Mouse (Mus musculus): ENCODE measurements around the gene Slc35f2. TPM values are rescaled to one million over a fixed set of nuclear protein-coding genes. Genes with fewer than 3 reads are reported as not detected.

Gene Slc35f2
- polyA plus RNA-seq, 1 experiment from 2014 or later = 0.68 TPM

DNA sequence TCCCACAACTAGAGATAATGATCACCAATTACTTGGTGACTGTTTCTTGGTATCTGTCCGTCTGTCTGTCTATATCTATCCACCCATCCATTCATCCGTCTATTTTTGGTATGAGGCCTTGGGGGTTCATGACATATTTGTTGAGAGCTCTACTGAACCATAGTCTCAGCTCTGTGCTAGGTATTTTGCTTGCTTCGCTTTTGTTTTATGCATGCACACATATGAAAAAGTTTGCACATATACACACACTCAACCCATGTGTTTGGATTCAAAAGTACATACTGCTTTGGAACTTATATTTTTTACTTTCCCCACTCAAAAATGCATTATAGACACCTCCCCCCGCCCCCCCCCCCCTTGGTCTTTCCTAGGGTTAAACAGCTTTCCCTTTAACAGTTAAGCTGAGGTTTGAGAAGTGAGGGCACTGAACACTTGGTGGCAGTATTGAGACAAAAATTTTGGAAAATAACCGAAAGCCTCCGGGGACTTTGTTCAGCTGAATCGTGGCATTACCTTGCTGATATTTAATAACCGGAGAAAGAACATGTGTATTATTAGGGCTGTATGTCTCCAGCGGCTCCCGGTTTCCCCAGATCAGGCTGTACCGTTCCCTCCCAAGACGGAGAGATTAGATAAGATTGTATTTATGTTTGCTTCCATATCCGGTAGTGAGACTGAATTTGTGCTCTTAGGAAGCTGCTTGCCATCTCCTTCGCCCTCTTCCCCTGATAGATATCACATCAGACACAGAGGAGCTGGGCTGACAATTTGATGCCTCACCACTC is 57.9 kb downstream of the Slc35f2 start:
- H3K36me3 ChIP-seq = no peaks in the 10 kb centered on the region
- ATAC-seq (ENCODE audit: extremely low read depth, insufficient number of reproducible peaks, low FRiP score, low TSS enrichment) = no peak
- H3K4me1 ChIP-seq = peaks cover 14% of the 10 kb centered on the region
- H3K27me3 ChIP-seq (replicated peaks) = peaks cover 14% of the 10 kb centered on the region
- H3K4me2 ChIP-seq = peak overlapping the region; percentile 74
- WGBS = 14% methylated on average over 14 of the region's 14 CpGs
- no peaks in the 10 kb centered on the region for H3K9me3 ChIP-seq
- peak overlapping the region; percentile 80 for H3K9ac ChIP-seq
- H3K4me3 ChIP-seq = peak overlapping the region; percentile 53
- no peak overlapping the region for H3K27ac ChIP-seq (replicated peaks)

- Histone ChIP-seq H3K27me3 (replicated peaks) (peaks cover 14% of the 10 kb centered on the region), H3K4me2 (peak overlapping the region; percentile 74), H3K27ac (replicated peaks) (no peak overlapping the region), H3K36me3 (no peaks in the 10 kb centered on the region), H3K4me3 (peak overlapping the region; percentile 53), H3K9me3 (no peaks in the 10 kb centered on the region), H3K4me1 (peaks cover 13% of the 10 kb centered on the region), H3K9ac (peak overlapping the region; percentile 80)
- WGBS = 12% methylated on average over 2 of the region's 2 CpGs
- no peak for ATAC-seq (ENCODE audit: extremely low read depth, insufficient number of reproducible peaks, low FRiP score, low TSS enrichment)
Measured at GRCm38 (mm10) chr9:53829866-53830209, 58.5 kb downstream of the Slc35f2 start.

- Histone ChIP-seq H3K9me3 (no peaks in the 10 kb centered on the region), H3K27ac (replicated peaks) (no peak overlapping the region), H3K4me1 (no peaks in the 10 kb centered on the region), H3K9ac (no peak overlapping the region), H3K4me3 (no peak overlapping the region), H3K27me3 (replicated peaks) (no peaks in the 10 kb centered on the region; the same call in 1 of the 2 replicates), H3K36me3 (no peaks in the 10 kb centered on the region), H3K4me2 (no peak overlapping the region)
- ATAC-seq (ENCODE audit: extremely low read depth, insufficient number of reproducible peaks, low FRiP score, low TSS enrichment) = no peak
- WGBS = 26% methylated on average over 3 of the region's 3 CpGs
Measured at GRCm38 (mm10) chr9:53835039-53835438, 63.7 kb downstream of the Slc35f2 start.

DNA sequence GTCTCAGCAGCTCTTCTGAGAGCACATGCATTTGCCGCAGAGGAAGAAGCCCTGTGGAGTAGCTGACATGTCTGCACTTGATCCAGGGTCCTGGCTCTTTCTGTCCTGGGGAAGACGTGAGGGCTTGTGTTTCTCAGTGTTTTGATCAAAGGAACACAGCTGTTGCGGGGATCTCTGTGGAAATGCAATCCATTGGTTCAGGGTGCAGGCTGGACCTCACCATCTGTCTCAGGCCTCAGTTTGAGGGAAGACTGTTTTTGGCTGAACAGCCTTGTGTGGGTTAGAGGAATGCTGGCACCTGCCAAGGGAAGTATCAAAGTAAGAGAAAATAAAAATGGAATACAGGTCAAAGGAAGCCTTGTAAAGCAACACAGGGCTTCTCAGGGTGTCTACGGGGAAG is 64.6 kb downstream of the Slc35f2 start:
- H3K27me3 ChIP-seq (replicated peaks) = no peaks in the 10 kb centered on the region; the same call in 1 of the 2 replicates
- H3K9me3 ChIP-seq = no peaks in the 10 kb centered on the region
- no peak overlapping the region for H3K4me3 ChIP-seq
- H3K36me3 ChIP-seq = no peaks in the 10 kb centered on the region
- no peak overlapping the region for H3K4me2 ChIP-seq
- H3K27ac ChIP-seq (replicated peaks) = no peak overlapping the region
- no peak overlapping the region for H3K9ac ChIP-seq
- ATAC-seq (ENCODE audit: extremely low read depth, insufficient number of reproducible peaks, low FRiP score, low TSS enrichment) = no peak
- no peaks in the 10 kb centered on the region for H3K4me1 ChIP-seq
- WGBS = 56% methylated on average over 4 of the region's 4 CpGs

GRCm38 (mm10) chr9:53838816-53839215 is 67.5 kb downstream of the Slc35f2 start:
- no peak overlapping the region for H3K4me2 ChIP-seq
- no peak overlapping the region for H3K9ac ChIP-seq
- H3K27ac ChIP-seq (replicated peaks) = no peak overlapping the region
- no peaks in the 10 kb centered on the region for H3K4me1 ChIP-seq
- peaks cover 7% of the 10 kb centered on the region; the same call in 1 of the 2 replicates for H3K27me3 ChIP-seq (replicated peaks)
- H3K4me3 ChIP-seq = no peak overlapping the region
- H3K36me3 ChIP-seq = no peaks in the 10 kb centered on the region
- no peak for ATAC-seq (ENCODE audit: extremely low read depth, insufficient number of reproducible peaks, low FRiP score, low TSS enrichment)
- 57% methylated on average over 8 of the region's 8 CpGs for whole genome bisulfite sequencing
- H3K9me3 ChIP-seq = no peaks in the 10 kb centered on the region

- Histone ChIP-seq H3K27ac (replicated peaks) (no peak overlapping the region), H3K4me2 (no peak overlapping the region), H3K9ac (no peak overlapping the region), H3K4me1 (peaks cover 4% of the 10 kb centered on the region), H3K27me3 (replicated peaks) (peaks cover 7% of the 10 kb centered on the region; the same call in 1 of the 2 replicates), H3K9me3 (no peaks in the 10 kb centered on the region), H3K4me3 (no peak overlapping the region), H3K36me3 (no peaks in the 10 kb centered on the region)
- ATAC-seq (ENCODE audit: extremely low read depth, insufficient number of reproducible peaks, low FRiP score, low TSS enrichment) = no peak
- WGBS = 63% methylated on average over 8 of the region's 8 CpGs
Measured at GRCm38 (mm10) chr9:53848548-53848947, 77.2 kb downstream of the Slc35f2 start.

GRCm38 (mm10) chr9:53849864-53850263 is 78.5 kb downstream of the Slc35f2 start, which contains the start of gene Sln:
TSS of gene Sln (plus strand) at chr9:53850164.
- ATAC-seq (ENCODE audit: extremely low read depth, insufficient number of reproducible peaks, low FRiP score, low TSS enrichment) = no peak
- H3K27me3 ChIP-seq (replicated peaks) = peaks cover 14% of the 10 kb centered on the region
- WGBS = 69% methylated on average over 4 of the region's 4 CpGs
- H3K27ac ChIP-seq (replicated peaks) = peak within 1 kb of the TSS; percentile 15; the same call in 1 of the 2 replicates
- no peaks in the 10 kb centered on the region for H3K9me3 ChIP-seq
- no peak within 1 kb of the TSS for H3K4me3 ChIP-seq
- no peaks in the 10 kb centered on the region for H3K36me3 ChIP-seq
- peaks cover 17% of the 10 kb centered on the region for H3K4me1 ChIP-seq
- H3K4me2 ChIP-seq = 0 out of 2 replicates have a peak within 1 kb of the TSS, but pooled peaks have one; percentile 3
- H3K9ac ChIP-seq = no peak within 1 kb of the TSS

- H3K9me3 ChIP-seq = no peaks in the 10 kb centered on the region
- H3K4me3 ChIP-seq = no peak overlapping the region
- no peak for ATAC-seq (ENCODE audit: extremely low read depth, insufficient number of reproducible peaks, low FRiP score, low TSS enrichment)
- peaks cover 18% of the 10 kb centered on the region for H3K4me1 ChIP-seq
- no peaks in the 10 kb centered on the region for H3K36me3 ChIP-seq
- H3K27me3 ChIP-seq (replicated peaks) = peaks cover 33% of the 10 kb centered on the region
- H3K27ac ChIP-seq (replicated peaks) = no peak overlapping the region
- H3K9ac ChIP-seq = no peak overlapping the region
- WGBS = 54% methylated on average over 4 of the region's 4 CpGs
- H3K4me2 ChIP-seq = no peak overlapping the region
Measured at GRCm38 (mm10) chr9:53852158-53852557, 80.8 kb downstream of the Slc35f2 start.

DNA sequence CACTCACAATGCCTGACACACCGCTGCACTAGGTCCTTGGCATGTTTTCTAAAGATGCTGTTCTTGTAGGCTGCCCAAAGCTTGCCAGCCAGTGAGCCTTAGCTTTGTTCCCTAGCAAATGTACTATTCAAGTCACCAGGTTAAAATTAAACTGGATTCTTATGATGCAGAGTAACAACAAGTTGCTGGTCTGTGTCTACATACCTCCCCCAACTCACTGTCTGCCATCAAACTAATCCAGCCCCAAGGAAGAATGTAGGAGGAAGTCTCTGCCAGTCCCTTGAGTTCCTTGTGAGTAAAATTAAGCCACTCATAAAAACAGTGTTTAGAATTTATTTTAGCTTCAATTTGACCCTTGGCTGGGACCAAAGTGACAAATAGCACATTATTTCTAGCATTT is 82.3 kb downstream of the Slc35f2 start:
- Histone ChIP-seq H3K4me1 (peaks cover 29% of the 10 kb centered on the region), H3K36me3 (no peaks in the 10 kb centered on the region), H3K9me3 (no peaks in the 10 kb centered on the region), H3K27ac (replicated peaks) (no peak overlapping the region), H3K27me3 (replicated peaks) (peaks cover 33% of the 10 kb centered on the region), H3K4me3 (no peak overlapping the region), H3K4me2 (no peak overlapping the region), H3K9ac (no peak overlapping the region)
- 74% methylated on average over 1 of the region's 1 CpGs for WGBS
- ATAC-seq (ENCODE audit: extremely low read depth, insufficient number of reproducible peaks, low FRiP score, low TSS enrichment) = no peak

- peaks cover 29% of the 10 kb centered on the region for H3K4me1 ChIP-seq
- WGBS = 78% methylated on average over 1 of the region's 1 CpGs
- no peak overlapping the region for H3K27ac ChIP-seq (replicated peaks)
- ATAC-seq (ENCODE audit: extremely low read depth, insufficient number of reproducible peaks, low FRiP score, low TSS enrichment) = no peak
- H3K4me2 ChIP-seq = no peak overlapping the region
- no peak overlapping the region for H3K4me3 ChIP-seq
- no peak overlapping the region for H3K9ac ChIP-seq
- H3K36me3 ChIP-seq = no peaks in the 10 kb centered on the region
- H3K27me3 ChIP-seq (replicated peaks) = peaks cover 33% of the 10 kb centered on the region
- H3K9me3 ChIP-seq = no peaks in the 10 kb centered on the region
Measured at GRCm38 (mm10) chr9:53854525-53854924, 83.2 kb downstream of the Slc35f2 start.

GRCm38 (mm10) chr9:53857864-53858263 is 86.5 kb downstream of the Slc35f2 start:
- peaks cover 29% of the 10 kb centered on the region for H3K4me1 ChIP-seq
- H3K9ac ChIP-seq = no peak overlapping the region
- no peak overlapping the region for H3K4me3 ChIP-seq
- peak overlapping the region; percentile 16; the same call in 1 of the 2 replicates for H3K27ac ChIP-seq (replicated peaks)
- ATAC-seq (ENCODE audit: extremely low read depth, insufficient number of reproducible peaks, low FRiP score, low TSS enrichment) = no peak; the same call in 1 of the 2 replicates
- H3K9me3 ChIP-seq = no peaks in the 10 kb centered on the region
- H3K27me3 ChIP-seq (replicated peaks) = peaks cover 29% of the 10 kb centered on the region
- H3K36me3 ChIP-seq = no peaks in the 10 kb centered on the region
- 23% methylated on average over 5 of the region's 5 CpGs for WGBS
- no peak overlapping the region for H3K4me2 ChIP-seq
